Mouse (Mus musculus) c-Kit-positive CD71-positive TER-119-positive erythroid progenitor cells, embryonic 14.5 days (primary cell): ENCODE data around the gene Snrnp70.
"Not testable (repeated sequence)": the region's sequence is repeated elsewhere in the genome, so short reads cannot be mapped to it uniquely, and the experiment has no call there.

Experiments
- DNase-seq: peaks from one replicate; pipeline ENCODE4 v3.0.0-alpha.2; 2013; ENCODE audit warnings: low spot score

Snrnp70 gene

DNA sequence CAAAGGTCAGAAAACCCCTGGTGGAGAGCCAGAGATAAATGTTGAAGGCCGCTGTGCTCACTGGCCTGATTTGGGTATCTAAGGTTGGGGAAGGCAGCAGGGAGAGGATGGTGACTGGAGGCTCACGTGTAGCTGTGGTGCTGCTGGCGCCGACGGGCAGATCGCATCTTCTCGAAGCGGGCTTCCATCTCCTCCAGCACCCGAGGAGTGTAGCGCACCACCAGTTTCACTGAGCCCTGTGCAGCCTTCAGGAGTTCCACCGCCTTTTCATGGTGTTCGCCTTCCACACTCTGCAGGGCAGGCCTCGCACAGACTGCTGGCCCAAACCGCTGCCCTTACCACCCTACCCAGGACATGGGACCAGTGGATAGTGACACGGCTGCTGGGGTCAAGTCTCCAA is 27.4 kb downstream of the Snrnp70 start:
- no peak for DNase-seq

DNA sequence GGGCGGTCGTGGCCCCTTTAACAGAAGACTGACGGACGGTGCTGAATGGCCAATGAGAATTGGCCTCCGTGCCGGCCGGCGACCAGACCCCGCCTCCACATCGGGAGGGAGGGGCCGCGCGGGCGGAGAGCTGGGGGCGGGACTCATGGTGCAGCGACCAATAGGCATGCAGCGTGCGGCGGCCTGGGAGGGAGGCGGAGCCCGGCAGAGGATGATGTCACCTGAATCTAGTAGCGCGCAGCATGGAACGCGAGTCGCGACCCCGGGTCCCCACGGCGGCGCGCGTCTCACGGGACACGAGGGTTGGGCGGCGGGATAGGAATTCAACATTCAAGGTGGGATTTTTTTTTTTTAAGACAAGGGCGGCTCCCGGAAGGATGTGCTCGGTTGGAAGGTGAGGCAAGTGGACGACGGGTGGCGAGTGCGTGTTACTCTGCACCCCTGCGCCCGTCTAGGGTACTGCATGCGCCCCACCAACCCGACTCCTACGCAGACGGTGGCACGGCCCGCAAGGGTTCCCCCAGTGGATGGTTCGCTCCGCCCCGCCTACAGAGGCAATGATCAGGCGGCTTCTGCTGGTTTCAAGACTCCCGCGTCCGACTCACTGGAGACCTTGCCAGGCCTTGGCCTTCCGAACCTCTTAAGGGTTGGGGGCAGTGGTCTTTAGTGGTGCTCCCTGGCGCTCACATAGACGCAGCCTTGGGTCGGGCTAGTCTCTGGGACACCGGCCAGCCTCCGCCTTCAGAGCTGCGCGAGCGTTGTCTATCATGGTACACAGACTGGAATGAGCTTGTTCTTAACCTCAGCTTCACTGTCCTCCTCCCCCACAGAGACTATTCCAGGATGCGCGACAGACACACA is 28.3 kb downstream of the Snrnp70 start:
- peak; percentile 89 for DNase-seq

DNA sequence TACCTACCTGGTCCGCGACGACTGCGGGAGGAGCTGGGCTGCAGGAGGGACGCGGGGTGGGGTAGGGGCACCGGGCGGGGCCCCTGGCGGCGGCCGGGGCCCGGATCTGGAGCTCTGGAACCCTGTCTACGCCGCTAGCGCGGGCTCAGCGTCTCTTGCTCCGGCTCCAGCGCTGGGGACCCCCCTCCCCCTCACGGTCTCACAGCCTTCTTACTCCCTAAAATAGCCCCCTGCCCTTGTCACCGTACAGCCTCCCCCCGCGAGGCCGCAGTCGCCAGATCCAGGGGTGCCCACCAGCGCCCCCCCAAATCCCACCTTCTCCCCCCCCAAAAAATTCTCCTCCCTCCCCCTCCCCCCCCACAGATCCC is 28.9 kb downstream of the Snrnp70 start, which contains the start of gene Ppfia3:
Ppfia3 (minus strand) TSS at position 368 of the 368 bp plus-strand sequence.
- no peak for DNase-seq

DNA sequence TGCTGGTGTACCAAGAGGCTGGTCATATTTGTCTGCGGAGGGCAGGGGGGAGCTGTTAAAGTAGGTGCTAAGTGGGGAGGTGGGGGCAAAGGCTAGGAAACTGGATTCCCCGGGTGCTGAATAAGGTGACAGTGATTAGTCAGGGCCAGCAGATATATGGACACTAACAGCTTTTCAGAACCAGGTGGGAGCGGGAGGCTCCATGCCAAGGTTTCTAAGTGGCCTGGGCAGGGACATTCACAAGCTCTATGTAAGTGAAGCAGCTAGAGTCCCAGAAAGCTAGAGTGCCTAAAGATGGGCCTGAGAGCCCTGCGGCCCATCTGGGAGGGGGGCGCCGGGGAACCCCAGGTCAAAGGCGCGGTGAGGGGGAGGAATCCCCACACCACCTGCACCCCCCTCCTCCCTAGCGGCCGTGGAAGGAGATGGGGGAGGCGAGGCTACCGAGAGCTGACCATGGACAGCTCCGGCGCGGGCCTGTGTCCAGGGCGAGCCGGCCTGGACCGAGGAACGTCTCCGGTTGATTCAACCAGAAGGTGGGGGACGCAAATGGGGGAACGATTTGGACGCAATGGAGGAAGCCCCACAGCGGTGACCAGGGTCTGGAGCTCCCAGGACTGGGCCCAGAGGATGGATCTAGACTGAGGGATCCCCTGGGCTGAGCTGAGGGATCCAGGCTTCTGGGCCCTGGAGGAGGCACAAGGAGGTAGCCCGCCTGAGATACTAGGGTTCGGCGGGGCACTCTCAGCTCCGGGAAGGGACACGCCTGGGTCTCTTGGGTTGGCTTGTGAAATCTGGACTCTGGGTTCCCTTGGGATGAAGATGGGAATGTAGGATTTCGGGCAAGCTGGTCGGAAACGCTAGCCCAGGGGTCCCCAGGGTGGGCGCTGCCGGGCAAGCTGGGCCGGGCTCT is 29.5 kb downstream of the Snrnp70 start:
- no peak for DNase-seq

DNA sequence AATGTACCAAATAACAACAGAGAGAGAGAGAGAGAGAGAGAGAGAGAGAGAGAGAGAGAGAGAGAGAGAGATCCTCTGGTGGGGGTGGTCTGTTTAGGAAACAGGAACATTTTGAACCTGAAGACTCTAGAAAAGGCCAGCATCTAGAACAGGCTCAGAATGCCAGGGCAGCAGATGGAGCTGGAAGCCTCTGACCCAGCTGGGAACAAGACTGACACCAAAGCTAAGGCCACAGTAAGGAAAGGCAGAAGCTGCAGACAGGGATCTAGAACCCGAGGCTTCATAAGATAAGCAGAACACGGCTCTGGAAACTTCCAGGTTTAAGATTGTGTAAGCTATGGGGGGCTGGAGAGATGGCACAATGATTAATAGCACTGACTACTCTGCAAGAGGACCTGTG is 31.6 kb downstream of the Snrnp70 start:
- DNase-seq = no peak

DNA sequence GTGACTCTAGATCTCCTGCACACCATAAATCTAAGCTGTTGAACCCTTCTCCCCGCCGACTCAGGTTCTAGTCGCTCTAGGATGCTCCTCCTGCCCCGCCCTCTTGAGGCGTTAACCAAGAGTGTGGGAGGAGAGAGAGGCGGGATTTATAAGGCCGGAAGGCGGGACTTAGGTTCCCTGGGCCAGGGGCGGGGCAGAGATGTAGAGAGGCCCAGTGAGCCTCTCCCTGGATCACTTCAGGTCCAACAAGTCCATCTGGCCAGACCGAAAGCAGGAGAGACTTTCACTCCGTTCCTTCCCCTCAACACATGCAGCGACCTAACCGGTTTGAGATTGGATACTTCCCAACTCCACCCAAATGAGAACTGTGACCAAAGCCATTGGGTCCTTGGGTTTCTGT is 32.7 kb downstream of the Snrnp70 start:
- peak; percentile 71 for DNase-seq

DNA sequence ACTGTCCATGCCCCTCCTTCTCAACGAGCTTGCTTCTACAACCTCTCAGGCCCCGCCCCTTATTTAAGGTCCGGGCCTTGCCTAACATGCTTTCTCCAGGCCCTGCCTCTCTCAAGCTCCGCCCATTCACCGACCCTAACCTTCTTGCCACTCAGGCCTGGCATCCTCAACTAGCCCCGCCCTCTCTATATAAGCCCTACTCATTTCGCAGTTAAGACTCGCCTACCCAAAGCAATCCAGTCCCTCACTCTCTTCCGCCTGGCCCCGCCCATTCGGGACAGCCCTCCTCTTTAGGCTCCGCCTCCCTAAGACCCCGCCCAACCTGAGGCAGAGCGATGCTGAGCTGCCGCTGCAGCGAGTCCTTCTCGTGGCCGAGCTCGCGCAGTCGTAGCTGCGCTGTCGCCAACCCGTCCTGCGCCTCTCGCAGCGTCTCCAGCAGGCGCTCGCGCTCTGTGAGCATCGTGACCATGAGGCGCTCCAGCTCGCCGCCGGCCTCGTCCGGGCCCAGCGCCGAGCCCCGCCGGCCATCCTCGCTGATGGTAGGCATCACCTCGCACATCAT is 34.2 kb downstream of the Snrnp70 start:
- no peak for DNase-seq

DNA sequence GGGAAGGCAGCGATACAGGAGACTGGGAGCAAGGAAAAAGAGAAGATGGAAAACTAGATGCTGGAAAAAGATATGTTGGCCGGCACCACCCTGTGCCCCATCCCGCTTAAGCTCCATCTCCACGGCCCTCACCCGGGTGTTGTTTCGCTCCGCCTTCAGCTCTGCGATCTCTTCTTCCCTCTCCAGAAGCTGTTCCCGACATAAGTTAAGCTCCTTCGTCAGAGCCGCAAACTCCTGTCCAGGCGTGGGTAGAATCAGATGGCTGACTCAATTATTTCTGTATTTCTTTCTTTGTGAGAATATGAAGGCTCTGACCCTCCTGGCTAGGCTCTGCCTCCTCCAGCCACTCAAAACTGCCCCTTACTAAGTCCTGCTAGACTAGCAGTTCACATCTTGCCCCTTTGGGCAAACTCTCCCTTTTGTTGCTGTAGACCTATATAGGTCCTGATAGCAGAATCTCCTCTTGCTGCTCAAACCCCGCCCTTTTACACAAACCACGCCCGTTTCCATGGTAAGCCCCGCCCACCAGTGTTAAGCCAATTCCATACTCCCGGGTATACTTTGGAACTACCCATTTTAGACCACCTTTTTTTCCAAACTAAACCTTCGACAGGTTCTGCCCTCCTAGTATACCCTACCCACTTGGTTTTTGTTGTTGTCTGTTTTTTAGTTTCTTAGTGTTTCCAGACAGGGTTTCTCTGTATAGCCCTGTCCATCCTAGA is 35.0 kb downstream of the Snrnp70 start:
- no peak for DNase-seq

DNA sequence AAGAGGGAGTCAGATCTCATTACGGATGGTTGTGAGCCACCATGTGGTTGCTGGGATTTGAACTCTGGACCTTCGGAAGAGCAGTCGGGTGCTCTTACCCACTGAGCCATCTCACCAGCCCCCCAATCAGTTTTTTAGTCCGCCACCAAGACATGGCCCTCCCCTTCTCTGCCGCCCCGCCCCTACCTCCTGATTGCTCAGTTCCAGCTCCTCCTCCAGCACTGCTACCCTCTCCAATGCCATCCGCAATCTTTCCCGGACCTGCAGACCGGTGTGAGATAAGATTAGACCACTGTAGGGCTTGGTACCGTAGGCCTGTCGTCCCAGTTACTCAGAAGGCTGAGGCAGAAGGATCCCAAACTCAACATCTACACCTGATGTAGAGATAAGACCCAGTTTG is 36.5 kb downstream of the Snrnp70 start:
- not testable (repeated sequence) for DNase-seq

DNA sequence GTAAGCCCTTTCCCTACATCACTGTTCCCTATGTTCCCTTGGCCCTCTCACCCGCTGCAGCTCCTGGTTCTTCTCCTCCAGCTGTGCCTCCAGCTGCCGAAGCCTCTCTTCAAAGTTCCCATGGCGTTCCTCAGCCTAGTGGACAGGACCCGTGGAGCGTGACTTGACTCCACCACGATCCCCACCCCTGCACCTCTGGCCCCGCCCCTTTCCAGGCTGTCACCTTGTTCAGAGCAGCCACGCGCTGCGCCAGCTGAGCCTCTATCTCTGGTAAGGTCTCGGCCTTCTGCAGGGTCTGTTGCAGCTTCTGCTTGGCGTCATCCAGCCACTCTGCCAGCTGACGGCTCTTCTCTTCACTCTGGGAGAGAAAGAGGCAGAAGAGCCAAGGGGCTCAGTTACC is 39.5 kb downstream of the Snrnp70 start:
- no peak for DNase-seq

DNA sequence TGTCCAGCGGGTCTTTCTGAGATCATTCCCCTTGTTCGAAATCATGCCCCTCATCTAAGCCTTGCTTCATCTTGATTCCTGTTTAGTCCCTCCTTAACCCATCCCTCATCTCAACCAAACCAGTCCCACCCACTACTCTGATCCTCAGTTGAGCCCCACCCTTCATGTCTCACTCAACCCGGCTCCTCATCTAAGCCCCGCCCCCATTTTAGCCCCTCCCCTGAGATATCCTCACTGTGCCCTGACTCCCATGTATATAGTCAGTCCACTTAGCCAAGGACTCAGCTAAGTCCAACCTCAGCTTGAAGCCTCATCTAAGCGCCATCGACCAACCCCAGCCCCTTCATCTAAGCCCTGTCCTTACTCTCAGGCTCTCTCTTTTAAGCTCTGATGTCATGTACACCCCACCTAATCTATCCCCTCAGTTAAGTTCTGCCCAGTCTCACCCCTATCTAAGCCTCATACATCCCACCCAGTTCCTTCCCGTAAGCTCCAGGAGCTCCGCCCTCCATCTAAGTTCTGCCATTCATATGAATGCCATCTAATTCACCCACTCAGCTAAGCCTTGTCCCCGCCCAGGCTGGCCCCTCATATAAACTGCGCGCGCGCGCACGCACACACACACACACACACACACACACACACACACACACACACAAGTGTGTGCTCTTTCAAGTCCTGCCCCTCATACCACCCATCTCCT is 40.1 kb downstream of the Snrnp70 start:
- no peak for DNase-seq

DNA sequence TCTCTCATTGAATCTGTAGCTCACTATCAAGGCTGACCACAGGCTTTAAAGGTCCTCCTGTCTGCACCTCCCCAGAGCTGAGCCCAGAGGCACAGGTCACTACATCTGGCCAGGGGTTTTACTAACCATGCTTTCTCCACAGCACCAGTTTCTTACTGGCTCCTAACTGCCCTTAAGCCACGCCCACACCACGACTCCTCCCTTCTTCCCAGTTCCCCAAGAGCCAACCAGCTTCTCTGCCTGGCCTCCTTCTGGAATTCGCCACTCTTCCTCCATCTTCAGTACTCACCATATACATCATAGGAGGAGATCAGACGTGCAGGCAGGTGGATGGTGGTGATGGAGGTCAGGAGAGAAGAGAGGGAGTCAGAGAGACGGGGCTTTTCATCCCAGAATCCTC is 42.5 kb downstream of the Snrnp70 start:
- no peak for DNase-seq

DNA sequence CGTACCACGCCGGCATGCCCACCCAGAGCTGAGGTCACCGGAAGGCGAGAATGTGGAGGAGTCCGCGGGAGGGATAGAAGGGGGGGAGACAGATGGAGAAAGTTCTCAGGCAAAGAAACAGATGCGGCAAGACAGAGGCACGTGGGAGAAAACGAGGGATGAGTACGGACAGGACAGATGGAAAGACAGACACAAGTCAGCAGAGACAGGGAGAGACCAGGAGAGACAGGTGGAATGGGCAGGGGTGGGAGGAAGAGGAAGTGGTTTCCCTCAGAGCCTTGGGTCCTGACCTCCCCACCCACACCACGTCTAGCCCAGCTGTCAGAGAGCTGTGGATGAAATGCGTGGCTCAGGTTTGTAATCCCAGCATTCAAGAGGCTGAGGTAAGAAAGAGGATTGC is 48.6 kb downstream of the Snrnp70 start:
- DNase-seq = no peak

DNA sequence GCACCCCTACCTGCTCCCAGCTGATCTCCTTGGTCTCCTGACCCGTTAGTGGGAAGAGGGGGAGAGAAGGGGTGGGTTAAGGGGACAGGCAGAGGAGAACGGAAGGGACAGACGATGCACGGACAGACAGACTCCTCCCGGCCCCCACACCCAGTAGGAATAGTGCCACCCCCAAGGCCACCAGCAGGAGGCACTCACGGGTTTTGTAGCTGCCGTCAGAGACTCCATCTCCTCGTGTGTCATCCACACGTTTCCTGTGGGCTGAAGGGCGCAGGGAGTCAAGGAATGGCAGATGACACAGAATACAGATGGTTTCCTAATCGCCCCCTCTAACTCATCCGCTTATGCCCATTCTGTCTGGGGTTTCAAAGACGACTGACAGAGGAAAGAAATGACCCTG is 52.0 kb downstream of the Snrnp70 start:
- no peak for DNase-seq

DNA sequence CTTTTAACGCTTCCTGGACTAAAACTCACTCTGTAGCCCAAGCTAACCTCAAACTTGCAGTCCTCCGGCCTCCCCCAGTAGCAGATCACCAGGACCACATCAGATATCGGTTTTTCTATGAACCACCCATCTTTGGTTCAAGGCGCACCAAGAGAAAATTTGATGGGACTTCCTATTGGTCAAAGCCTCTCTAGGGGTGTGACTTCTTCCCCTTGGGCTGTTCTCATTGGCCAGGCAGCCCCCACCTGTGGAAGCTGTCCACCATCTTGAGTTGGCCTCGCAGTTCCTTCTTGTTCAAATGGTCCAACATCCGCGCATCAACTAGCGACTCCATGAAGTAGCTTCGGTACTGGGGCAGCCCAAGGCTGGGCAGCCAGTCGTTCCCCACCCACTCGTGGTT is 53.5 kb downstream of the Snrnp70 start:
- DNase-seq = no peak

DNA sequence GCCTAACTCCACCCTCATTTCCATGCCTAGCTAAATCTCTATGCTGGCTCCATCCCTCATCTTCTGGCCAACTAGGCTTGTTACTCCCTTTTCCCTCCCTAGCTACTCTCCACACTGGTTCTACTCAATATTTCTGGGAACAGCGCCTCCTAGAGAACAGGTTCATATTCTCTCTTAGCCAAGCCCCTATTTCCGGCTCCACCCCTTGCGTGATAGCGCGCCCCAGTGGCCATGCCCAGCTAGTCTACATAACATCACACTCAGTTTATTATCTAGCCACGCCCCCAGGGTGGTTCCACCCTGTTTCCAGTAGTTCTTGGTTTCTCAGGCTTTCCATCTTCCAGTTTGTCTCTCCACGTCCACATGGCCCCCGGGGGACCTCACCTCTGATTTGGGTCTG is 54.2 kb downstream of the Snrnp70 start:
- DNase-seq = peak; percentile 94

DNA sequence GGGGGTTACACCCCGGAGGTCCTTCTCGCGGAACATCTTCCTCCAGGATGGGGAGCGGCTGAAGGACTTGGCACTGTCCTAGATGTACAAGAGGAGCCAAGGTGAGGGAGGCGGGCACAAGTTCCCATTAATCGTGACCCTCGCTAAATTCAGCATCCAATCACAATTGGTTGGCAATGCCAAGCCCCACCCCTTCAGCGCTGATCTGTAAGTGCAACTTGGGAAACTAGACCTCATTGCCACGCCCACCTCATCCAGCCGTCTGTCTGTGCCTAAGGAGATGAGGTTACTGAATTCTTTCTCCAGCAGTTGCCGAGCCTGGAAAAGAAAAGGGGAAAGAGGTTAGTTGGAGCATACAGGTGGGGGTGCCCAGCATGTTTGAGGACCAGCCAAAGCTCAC is 54.9 kb downstream of the Snrnp70 start:
- peak; percentile 74 for DNase-seq

DNA sequence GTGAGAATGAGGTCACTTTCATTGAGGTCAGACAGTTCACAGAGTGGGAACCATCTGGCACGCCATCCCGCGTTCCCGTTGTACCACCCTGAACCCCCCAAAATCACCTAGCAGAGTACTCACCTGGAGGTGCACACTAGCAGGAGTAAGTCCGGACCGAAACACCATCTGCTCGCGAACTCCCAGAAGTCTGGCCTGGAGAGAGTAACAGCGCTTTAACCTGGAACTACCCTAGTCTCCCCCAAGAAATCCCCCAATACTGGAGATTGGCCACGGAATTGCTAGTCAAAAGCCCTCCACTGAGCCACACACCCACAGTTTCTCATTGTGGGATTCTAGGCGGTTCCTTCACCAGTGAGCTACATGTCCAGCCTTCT is 55.5 kb downstream of the Snrnp70 start:
- no peak for DNase-seq

DNA sequence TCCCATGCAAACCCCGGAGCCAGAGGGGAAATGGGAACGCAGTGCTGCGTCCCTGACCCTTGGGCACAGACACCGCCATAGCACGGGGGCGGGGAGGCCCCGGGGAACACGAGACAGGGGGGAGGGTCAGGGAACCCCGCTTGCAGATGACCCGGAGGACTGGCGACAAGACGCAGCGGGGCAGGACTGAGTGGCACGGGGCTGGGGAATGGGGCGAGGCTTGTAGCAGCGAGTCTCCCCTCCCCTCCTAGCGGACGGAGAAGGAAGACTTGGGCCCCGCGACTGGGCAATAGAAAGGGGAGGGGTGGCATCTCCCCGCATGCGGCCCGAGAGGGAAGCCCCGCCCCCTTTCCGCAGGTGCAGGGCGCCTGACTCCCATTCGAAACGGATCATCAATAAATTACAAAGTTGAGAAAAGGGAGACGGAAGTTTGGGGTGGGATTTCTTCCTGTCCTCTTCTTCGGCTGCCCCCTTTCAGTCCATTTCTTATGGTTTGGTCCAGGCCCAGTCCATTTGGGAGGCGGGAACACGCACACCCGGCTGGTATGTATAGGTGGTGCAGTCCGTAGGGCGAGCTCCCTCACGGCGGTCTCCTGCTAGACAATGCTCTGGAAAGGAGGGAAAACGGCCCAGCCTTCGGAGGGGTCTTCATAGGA is 56.0 kb downstream of the Snrnp70 start:
- peak; percentile 70 for DNase-seq

DNA sequence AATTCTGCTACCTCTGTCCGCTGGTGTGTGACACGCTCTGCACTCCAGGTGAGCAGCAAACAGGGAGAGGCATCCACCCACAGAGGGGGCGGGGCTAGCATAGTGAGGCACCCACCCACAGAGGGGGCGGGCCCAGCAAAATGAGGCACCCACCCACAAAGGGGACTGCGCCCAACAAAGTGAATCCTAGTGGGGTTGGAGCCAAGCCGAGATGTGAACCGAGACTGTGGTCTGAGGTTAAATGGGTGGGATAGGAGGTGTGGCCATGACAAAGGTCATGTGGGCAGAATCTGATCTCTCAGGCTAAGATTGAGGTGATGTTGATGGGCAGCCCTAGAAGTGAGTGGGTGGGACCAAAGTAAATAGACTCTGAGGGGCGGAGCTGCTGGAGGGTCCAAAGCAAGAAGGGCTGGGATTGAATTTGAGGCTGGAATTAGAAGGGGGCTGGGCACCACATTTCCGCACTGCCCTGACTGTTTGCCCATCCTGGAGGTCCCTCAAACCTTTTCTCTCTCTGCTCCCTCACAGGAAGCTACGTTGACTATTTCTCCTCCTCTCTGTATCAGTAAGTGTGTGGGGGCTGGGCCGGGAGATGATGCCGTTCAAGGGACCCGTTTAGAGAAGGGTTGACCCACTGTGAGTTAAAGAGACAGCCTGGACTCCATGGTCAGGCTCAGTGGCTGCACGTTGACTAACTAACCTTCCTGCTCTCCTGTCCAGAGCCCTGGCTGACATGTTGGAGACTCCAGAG is 57.2 kb downstream of the Snrnp70 start:
- DNase-seq = no peak
